Mouse (Mus musculus): ENCODE results near the gene Fahd1.
A peak's percentile ranks its signal among the peaks of the same experiment; 100 is the strongest.

Gene Fahd1

GRCm38 (mm10) chr17:24850065-24850772 lies at the start of gene Fahd1:
TSS of gene Fahd1 (minus strand) at chr17:24850364.
- DNase-seq (ENCODE audit: low read depth, low spot score): peak; percentile 99

GRCm38 (mm10) chr17:24899153-24899552 lies 49.0 kb upstream of the Fahd1 start:
- no peak for DNase-seq (ENCODE audit: low read depth, low spot score)

- no peak for DNase-seq (ENCODE audit: low read depth, low spot score)
These were observed 48.1 kb upstream of the Fahd1 start for GRCm38 (mm10) chr17:24898041-24898854.

- no peak for DNase-seq (ENCODE audit: low read depth, low spot score)
These were observed 47.4 kb upstream of the Fahd1 start for GRCm38 (mm10) chr17:24897600-24897999.

GRCm38 (mm10) chr17:24896993-24897269 lies 46.8 kb upstream of the Fahd1 start:
- no peak for DNase-seq (ENCODE audit: low read depth, low spot score)

GRCm38 (mm10) chr17:24896241-24896992 lies 46.3 kb upstream of the Fahd1 start, which contains the start of gene Nme3:
TSS of gene Nme3 (plus strand) at chr17:24896500.
- peak; percentile 93 for DNase-seq (ENCODE audit: low read depth, low spot score)

GRCm38 (mm10) chr17:24895571-24896240 lies 45.5 kb upstream of the Fahd1 start:
- DNase-seq (ENCODE audit: low read depth, low spot score): no peak

GRCm38 (mm10) chr17:24894995-24895547 lies 44.9 kb upstream of the Fahd1 start, which contains the start of the genes Eme2 and Mrps34:
TSS of gene Eme2 (minus strand) at chr17:24895087.
TSS of gene Mrps34 (plus strand) at chr17:24895116.
- DNase-seq (ENCODE audit: low read depth, low spot score): peak; percentile 94

GRCm38 (mm10) chr17:24894061-24894994 lies 44.2 kb upstream of the Fahd1 start:
- no peak for DNase-seq (ENCODE audit: low read depth, low spot score)

- DNase-seq (ENCODE audit: low read depth, low spot score): no peak
These were observed 43.1 kb upstream of the Fahd1 start for GRCm38 (mm10) chr17:24893276-24893675.

- DNase-seq (ENCODE audit: low read depth, low spot score): no peak
These were observed 42.6 kb upstream of the Fahd1 start for GRCm38 (mm10) chr17:24892785-24893184.

GRCm38 (mm10) chr17:24891321-24891720 lies 41.2 kb upstream of the Fahd1 start:
- no peak for DNase-seq (ENCODE audit: low read depth, low spot score)

GRCm38 (mm10) chr17:24890151-24891092 lies 40.3 kb upstream of the Fahd1 start:
- no peak for DNase-seq (ENCODE audit: low read depth, low spot score)

- DNase-seq (ENCODE audit: low read depth, low spot score): no peak
These were observed 38.7 kb upstream of the Fahd1 start for GRCm38 (mm10) chr17:24888862-24889261.

GRCm38 (mm10) chr17:24887291-24888080 lies 37.3 kb upstream of the Fahd1 start:
- DNase-seq (ENCODE audit: low read depth, low spot score): peak; percentile 40

GRCm38 (mm10) chr17:24886932-24887271 lies 36.7 kb upstream of the Fahd1 start:
- DNase-seq (ENCODE audit: low read depth, low spot score): no peak

- peak; percentile 99 for DNase-seq (ENCODE audit: low read depth, low spot score)
These were observed 36.2 kb upstream of the Fahd1 start, which contains the start of the genes Nubp2 and Spsb3 for GRCm38 (mm10) chr17:24886134-24886931. TSS of gene Nubp2 (minus strand) at chr17:24886349. TSS of gene Spsb3 (plus strand) at chr17:24886643.

Data from ZHBTc4 (cell line).